Mouse (Mus musculus): ENCODE data around the gene Bcas2. TPM values are rescaled to one million over a fixed set of nuclear protein-coding genes. Genes with fewer than 3 reads are reported as not detected.
"Not testable (repeated sequence)": the region's sequence is repeated elsewhere in the genome, so short reads cannot be mapped to it uniquely, and the experiment has no call there.

Gene Bcas2
- polyA plus RNA-seq, 1 experiment from 2014 or later, result 272 TPM

DNA sequence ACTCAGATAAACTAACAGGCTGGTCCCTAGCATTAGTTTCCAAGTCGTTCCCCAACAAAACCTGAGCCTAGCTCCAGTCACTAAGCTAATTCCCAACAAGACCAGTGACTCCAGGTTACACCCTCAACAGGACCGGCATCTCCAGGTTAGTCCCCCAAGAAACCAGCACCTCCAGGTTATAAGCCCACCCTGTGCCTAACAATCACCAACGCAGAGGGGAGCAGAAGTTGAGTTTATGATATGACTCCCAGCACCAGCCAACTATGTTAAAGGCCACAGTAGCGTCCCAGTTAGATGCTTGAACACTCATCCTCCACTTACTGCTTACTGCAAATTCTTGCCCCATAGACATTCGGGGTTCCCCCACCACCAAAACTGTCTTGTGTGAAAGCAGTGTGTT is 27.9 kb downstream of the Bcas2 start:
- WGBS, result 92% methylated on average over 5 of the region's 5 CpGs
- ATAC-seq (replicated peaks; ENCODE audit: low FRiP score) (no peak), DNase-seq (ENCODE audit: low spot score) (no peak)
- Histone ChIP-seq H3K9ac (ENCODE audit: low read length) (no peak overlapping the region), H3K27ac (ENCODE audit: low read depth, low read length) (no peak overlapping the region), H3K4me1 (replicated peaks; ENCODE audit: control insufficient read depth, insufficient read depth, low read length) (no peaks in the 10 kb centered on the region), H3K9me3 (ENCODE audit: control insufficient read depth, low read length) (no peaks in the 10 kb centered on the region; the same call in 1 of the 2 replicates), H3K4me2 (ENCODE audit: low read depth, low read length, severe bottlenecking) (no peak overlapping the region), H3K4me3 (ENCODE audit: low read depth, low read length) (no peak overlapping the region), H3K36me3 (ENCODE audit: control insufficient read depth, insufficient read depth, low read length) (no peaks in the 10 kb centered on the region), H3K27me3 (ENCODE audit: control insufficient read depth, insufficient read depth, low read length) (no peaks in the 10 kb centered on the region)

DNA sequence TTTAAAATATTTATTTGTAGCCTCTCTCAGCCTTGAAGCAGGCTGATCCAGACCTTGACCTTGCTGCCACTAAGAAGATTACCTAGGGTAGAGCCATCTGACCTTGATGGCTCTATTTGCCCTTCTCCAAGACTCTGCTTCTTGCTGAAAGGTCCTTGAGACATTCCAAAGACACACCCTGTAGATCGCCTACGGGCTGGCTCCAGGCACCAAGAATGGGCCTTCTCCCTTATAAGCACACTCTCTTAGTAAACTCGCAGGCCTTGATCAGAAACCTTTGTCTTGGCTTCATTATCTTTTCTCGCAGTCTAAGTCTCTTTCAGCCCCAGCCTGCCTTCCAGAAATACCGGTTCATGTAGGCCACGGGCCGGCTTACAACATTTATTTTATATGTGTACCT is 29.6 kb downstream of the Bcas2 start:
- not testable (repeated sequence) for H3K9ac ChIP-seq (ENCODE audit: low read length); H3K4me2 ChIP-seq (ENCODE audit: low read depth, low read length, severe bottlenecking); ATAC-seq (replicated peaks; ENCODE audit: low FRiP score); H3K27me3 ChIP-seq (ENCODE audit: control insufficient read depth, insufficient read depth, low read length); H3K9me3 ChIP-seq (ENCODE audit: control insufficient read depth, low read length); H3K4me3 ChIP-seq (ENCODE audit: low read depth, low read length); H3K36me3 ChIP-seq (ENCODE audit: control insufficient read depth, insufficient read depth, low read length); H3K27ac ChIP-seq (ENCODE audit: low read depth, low read length); H3K4me1 ChIP-seq (replicated peaks; ENCODE audit: control insufficient read depth, insufficient read depth, low read length); DNase-seq (ENCODE audit: low spot score)
- 91% methylated on average over 7 of the region's 7 CpGs for WGBS

DNA sequence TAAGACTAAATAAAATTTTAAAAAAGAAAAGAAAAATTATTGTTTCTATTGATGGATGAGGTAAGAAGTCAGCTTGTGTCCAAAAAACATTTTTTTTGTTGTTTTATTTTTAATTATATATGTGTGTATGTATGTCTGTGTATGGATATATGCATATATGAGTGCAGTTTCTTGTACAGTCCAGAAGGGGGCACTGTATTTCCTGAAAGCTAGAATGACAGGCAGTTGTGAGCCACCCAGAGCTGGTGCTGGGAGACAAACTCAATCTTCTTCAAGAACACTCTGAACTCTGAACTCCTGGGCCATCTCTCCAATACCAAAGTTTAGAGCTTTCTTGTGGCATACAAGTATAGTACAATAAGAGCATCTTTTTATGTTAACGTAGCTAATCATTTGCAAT is 32.1 kb downstream of the Bcas2 start:
- Histone ChIP-seq H3K9me3 (ENCODE audit: control insufficient read depth, low read length) (no peaks in the 10 kb centered on the region; the same call in 1 of the 2 replicates), H3K27me3 (ENCODE audit: control insufficient read depth, insufficient read depth, low read length) (no peaks in the 10 kb centered on the region), H3K4me1 (replicated peaks; ENCODE audit: control insufficient read depth, insufficient read depth, low read length) (no peaks in the 10 kb centered on the region), H3K4me3 (ENCODE audit: low read depth, low read length) (no peak overlapping the region), H3K4me2 (ENCODE audit: low read depth, low read length, severe bottlenecking) (no peak overlapping the region), H3K9ac (ENCODE audit: low read length) (no peak overlapping the region), H3K27ac (ENCODE audit: low read depth, low read length) (no peak overlapping the region), H3K36me3 (ENCODE audit: control insufficient read depth, insufficient read depth, low read length) (no peaks in the 10 kb centered on the region; the same call in 1 of the 2 replicates)
- WGBS, result 100% methylated on average over 1 of the region's 1 CpGs
- no peak for DNase-seq (ENCODE audit: low spot score)
- no peak for ATAC-seq (replicated peaks; ENCODE audit: low FRiP score)

DNA sequence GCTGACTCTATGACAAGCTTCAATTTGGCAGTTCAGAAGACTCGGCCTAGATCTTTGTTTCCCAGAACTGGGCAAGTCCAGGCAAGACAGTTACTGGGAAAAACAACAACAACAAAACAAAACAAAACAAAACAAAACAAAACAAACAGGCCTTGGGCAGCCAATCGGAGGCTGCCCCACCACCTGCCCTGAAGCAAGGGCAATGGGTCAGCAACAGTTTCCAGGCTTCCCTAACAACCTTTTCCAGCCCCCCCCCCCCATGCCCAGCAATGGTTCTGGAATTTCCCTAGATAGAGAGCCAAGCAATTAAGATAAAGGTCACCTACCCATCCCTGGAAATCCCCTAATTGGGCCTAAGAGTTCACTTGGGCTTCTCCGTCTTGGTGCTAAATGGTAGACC is 33.0 kb downstream of the Bcas2 start:
- WGBS, result 88% methylated on average over 3 of the region's 3 CpGs
- Histone ChIP-seq H3K9me3 (ENCODE audit: control insufficient read depth, low read length) (no peaks in the 10 kb centered on the region; the same call in 1 of the 2 replicates), H3K9ac (ENCODE audit: low read length) (no peak overlapping the region), H3K4me1 (replicated peaks; ENCODE audit: control insufficient read depth, insufficient read depth, low read length) (no peaks in the 10 kb centered on the region), H3K4me3 (ENCODE audit: low read depth, low read length) (no peak overlapping the region), H3K27me3 (ENCODE audit: control insufficient read depth, insufficient read depth, low read length) (no peaks in the 10 kb centered on the region), H3K4me2 (ENCODE audit: low read depth, low read length, severe bottlenecking) (no peak overlapping the region), H3K36me3 (ENCODE audit: control insufficient read depth, insufficient read depth, low read length) (no peaks in the 10 kb centered on the region; the same call in 1 of the 2 replicates), H3K27ac (ENCODE audit: low read depth, low read length) (no peak overlapping the region)
- DNase-seq (ENCODE audit: low spot score), result no peak
- ATAC-seq (replicated peaks; ENCODE audit: low FRiP score), result no peak

DNA sequence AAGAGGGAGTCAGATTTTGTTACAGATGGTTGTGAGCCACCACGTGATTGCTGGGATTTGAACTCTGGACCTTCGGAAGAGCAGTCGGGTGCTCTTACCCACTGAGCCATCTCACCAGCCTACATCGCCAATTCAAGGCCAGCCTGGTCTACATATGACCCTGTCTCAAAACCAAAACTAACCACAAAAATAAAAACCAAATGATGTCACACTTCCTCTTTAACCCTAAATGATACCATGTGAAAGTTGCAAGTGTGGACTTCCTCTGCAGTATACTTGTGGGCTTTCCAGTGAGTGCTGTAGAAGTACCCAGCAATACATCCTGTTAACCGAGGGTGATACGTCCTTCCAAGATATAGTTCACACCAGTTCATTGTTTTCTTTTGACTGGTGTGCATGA is 34.9 kb downstream of the Bcas2 start:
- H3K36me3 ChIP-seq (ENCODE audit: control insufficient read depth, insufficient read depth, low read length), result no peaks in the 10 kb centered on the region; the same call in 1 of the 2 replicates
- no peak overlapping the region for H3K27ac ChIP-seq (ENCODE audit: low read depth, low read length)
- no peak for DNase-seq (ENCODE audit: low spot score)
- no peak overlapping the region for H3K9ac ChIP-seq (ENCODE audit: low read length)
- ATAC-seq (replicated peaks; ENCODE audit: low FRiP score), result no peak
- 90% methylated on average over 6 of the region's 6 CpGs for WGBS
- no peaks in the 10 kb centered on the region for H3K4me1 ChIP-seq (replicated peaks; ENCODE audit: control insufficient read depth, insufficient read depth, low read length)
- no peaks in the 10 kb centered on the region for H3K27me3 ChIP-seq (ENCODE audit: control insufficient read depth, insufficient read depth, low read length)
- no peaks in the 10 kb centered on the region; the same call in 1 of the 2 replicates for H3K9me3 ChIP-seq (ENCODE audit: control insufficient read depth, low read length)
- H3K4me2 ChIP-seq (ENCODE audit: low read depth, low read length, severe bottlenecking), result no peak overlapping the region
- H3K4me3 ChIP-seq (ENCODE audit: low read depth, low read length), result no peak overlapping the region

DNA sequence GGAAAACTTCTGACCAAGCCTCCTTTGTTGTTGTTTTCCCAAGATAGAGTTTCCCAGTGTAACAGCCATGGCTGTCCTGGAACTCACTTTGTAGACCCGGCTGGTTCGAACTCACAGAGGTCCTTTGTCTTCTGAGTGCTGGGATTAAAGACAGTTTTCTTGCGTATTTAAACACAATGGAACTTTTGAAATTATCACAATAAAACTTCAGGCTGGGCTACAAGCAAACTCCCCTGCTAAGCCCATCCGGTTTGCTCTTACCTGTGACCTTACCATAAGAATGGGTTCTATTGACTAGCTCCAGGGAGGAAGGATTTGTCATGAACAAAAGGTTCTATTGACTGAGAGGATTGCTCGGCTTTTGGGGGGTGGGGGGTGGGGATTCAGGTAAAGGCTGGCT is 36.3 kb downstream of the Bcas2 start:
- Histone ChIP-seq H3K9ac (ENCODE audit: low read length) (no peak overlapping the region), H3K4me3 (ENCODE audit: low read depth, low read length) (no peak overlapping the region), H3K9me3 (ENCODE audit: control insufficient read depth, low read length) (no peaks in the 10 kb centered on the region; the same call in 1 of the 2 replicates), H3K27ac (ENCODE audit: low read depth, low read length) (no peak overlapping the region), H3K4me2 (ENCODE audit: low read depth, low read length, severe bottlenecking) (no peak overlapping the region), H3K4me1 (replicated peaks; ENCODE audit: control insufficient read depth, insufficient read depth, low read length) (no peaks in the 10 kb centered on the region), H3K36me3 (ENCODE audit: control insufficient read depth, insufficient read depth, low read length) (no peaks in the 10 kb centered on the region; the same call in 1 of the 2 replicates), H3K27me3 (ENCODE audit: control insufficient read depth, insufficient read depth, low read length) (no peaks in the 10 kb centered on the region)
- ATAC-seq (replicated peaks; ENCODE audit: low FRiP score) (no peak), DNase-seq (ENCODE audit: low spot score) (no peak)
- WGBS, result 17% methylated on average over 5 of the region's 5 CpGs

DNA sequence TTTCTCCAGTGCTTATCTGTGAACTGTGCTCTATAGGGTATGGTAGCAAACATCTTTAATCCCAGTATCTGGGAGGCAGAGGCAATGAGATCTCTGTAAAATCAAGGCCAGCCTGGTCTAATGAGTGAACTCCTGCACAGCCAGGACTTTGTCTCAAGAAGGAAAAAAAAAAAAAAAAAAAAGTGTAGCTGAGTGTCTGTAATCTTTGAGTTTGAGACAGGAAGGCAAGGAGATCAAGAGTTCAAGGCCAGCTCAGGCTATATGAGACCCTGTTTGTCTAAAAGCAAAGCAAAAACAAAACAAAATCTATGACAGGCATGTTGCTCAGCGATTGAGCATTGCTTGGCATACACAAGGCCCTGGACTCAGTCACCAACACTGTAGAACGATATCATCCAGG is 36.8 kb downstream of the Bcas2 start:
- DNase-seq (ENCODE audit: low spot score) (no peak), ATAC-seq (replicated peaks; ENCODE audit: low FRiP score) (no peak)
- H3K9ac ChIP-seq (ENCODE audit: low read length), result no peak overlapping the region
- H3K4me3 ChIP-seq (ENCODE audit: low read depth, low read length), result no peak overlapping the region
- 78% methylated on average over 2 of the region's 2 CpGs for WGBS
- no peaks in the 10 kb centered on the region; the same call in 1 of the 2 replicates for H3K36me3 ChIP-seq (ENCODE audit: control insufficient read depth, insufficient read depth, low read length)
- H3K4me2 ChIP-seq (ENCODE audit: low read depth, low read length, severe bottlenecking), result no peak overlapping the region
- H3K27me3 ChIP-seq (ENCODE audit: control insufficient read depth, insufficient read depth, low read length), result no peaks in the 10 kb centered on the region
- no peak overlapping the region for H3K27ac ChIP-seq (ENCODE audit: low read depth, low read length)
- H3K4me1 ChIP-seq (replicated peaks; ENCODE audit: control insufficient read depth, insufficient read depth, low read length), result no peaks in the 10 kb centered on the region
- no peaks in the 10 kb centered on the region; the same call in 1 of the 2 replicates for H3K9me3 ChIP-seq (ENCODE audit: control insufficient read depth, low read length)

DNA sequence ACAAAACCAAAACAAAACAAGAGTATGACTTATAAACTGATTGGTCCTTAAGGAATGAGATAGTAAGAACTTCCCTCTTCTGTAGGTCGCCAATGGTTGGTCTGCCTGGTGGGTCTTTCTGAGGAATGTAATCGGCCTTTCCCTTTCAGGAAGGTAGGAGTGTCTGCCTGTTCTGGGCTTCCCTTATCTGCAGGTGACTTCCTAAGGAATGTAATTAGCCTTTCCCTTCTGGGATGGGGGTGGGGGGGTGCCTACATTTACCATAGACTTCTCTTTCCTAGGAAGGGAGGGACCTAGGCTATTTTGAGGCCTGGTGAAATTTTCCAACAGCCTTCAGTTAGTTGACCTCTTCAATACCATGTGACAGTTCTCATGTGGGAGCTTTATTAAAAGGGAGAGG is 39.6 kb downstream of the Bcas2 start:
- Histone ChIP-seq H3K27ac (ENCODE audit: low read depth, low read length) (no peak overlapping the region), H3K36me3 (ENCODE audit: control insufficient read depth, insufficient read depth, low read length) (no peaks in the 10 kb centered on the region; the same call in 1 of the 2 replicates), H3K9ac (ENCODE audit: low read length) (no peak overlapping the region), H3K27me3 (ENCODE audit: control insufficient read depth, insufficient read depth, low read length) (no peaks in the 10 kb centered on the region), H3K4me3 (ENCODE audit: low read depth, low read length) (no peak overlapping the region), H3K4me1 (replicated peaks; ENCODE audit: control insufficient read depth, insufficient read depth, low read length) (no peaks in the 10 kb centered on the region), H3K9me3 (ENCODE audit: control insufficient read depth, low read length) (no peaks in the 10 kb centered on the region), H3K4me2 (ENCODE audit: low read depth, low read length, severe bottlenecking) (no peak overlapping the region)
- ATAC-seq (replicated peaks; ENCODE audit: low FRiP score) (no peak), DNase-seq (ENCODE audit: low spot score) (no peak)
- 96% methylated on average over 2 of the region's 2 CpGs for WGBS

DNA sequence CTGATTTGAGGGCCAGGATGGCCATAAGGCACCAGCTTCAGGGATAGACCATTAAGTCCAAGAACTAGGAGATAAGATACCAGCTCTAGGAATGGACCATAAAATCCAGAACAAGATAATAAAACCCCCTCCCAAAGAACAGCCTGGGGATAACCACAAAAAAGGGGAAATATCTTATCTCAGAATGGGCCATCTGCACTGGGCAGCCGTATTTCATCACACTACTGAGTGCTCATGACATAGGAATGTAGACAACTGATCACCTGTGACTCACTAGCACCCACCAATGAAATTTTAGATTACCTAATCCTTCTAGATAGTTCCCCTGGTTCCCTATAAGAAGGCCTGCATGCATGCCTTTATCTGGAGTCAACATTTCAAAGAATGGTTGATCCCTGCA is 40.7 kb downstream of the Bcas2 start:
- no peak overlapping the region for H3K27ac ChIP-seq (ENCODE audit: low read depth, low read length)
- no peak for DNase-seq (ENCODE audit: low spot score)
- no peak overlapping the region for H3K4me2 ChIP-seq (ENCODE audit: low read depth, low read length, severe bottlenecking)
- no peaks in the 10 kb centered on the region for H3K4me1 ChIP-seq (replicated peaks; ENCODE audit: control insufficient read depth, insufficient read depth, low read length)
- H3K9me3 ChIP-seq (ENCODE audit: control insufficient read depth, low read length), result no peaks in the 10 kb centered on the region
- H3K36me3 ChIP-seq (ENCODE audit: control insufficient read depth, insufficient read depth, low read length), result no peaks in the 10 kb centered on the region; the same call in 1 of the 2 replicates
- H3K27me3 ChIP-seq (ENCODE audit: control insufficient read depth, insufficient read depth, low read length), result no peaks in the 10 kb centered on the region
- H3K9ac ChIP-seq (ENCODE audit: low read length), result no peak overlapping the region
- H3K4me3 ChIP-seq (ENCODE audit: low read depth, low read length), result no peak overlapping the region
- ATAC-seq (replicated peaks; ENCODE audit: low FRiP score), result no peak
- WGBS, result 85% methylated on average over 1 of the region's 1 CpGs
